Mouse (Mus musculus) spleen, adult 10 weeks (tissue): ENCODE results near the gene Csrp1. TPM values are rescaled to one million over a fixed set of nuclear protein-coding genes. Genes with fewer than 3 reads are reported as not detected.

Experiments used
- polyA plus RNA-seq: library from polyadenylated mRNA; stranded (reverse); fragments of 350-450 nt; fragmentation: Illumina TruSeq; extraction: RNeasy Lipid Tissue Mini Kit (QIAGEN cat#74804); gene quantifications from one replicate; pipeline ENCODE4 v1.2.3, GENCODE M21; 2015; ENCODE audit warnings: low replicate concordance; ENCODE audit not compliant: insufficient read depth

Gene Csrp1
- polyA plus RNA-seq: 198 TPM

DNA sequence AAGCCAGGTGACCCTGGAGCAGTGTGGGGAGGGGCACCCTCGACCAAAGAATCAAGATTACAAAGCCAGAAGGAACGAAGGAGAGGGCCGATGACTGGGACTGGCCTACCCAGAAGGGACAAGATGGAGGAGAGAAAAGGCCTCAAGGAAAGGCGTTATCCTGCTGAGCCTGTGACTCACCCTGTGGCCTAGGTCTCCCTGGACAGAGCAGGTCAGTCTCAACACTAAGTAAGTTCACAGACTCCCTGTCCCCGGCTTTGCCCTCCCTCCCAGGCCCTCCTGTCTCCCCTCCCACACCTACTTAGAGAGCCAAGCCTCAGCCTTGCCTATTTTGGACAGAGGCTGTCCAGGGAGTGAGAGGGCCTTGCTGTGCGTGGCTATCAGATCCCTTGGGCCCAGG lies at the start of gene Csrp1:
Gene Csrp1 (plus strand): TSS at position 79 of the 400 bp plus-strand sequence.

DNA sequence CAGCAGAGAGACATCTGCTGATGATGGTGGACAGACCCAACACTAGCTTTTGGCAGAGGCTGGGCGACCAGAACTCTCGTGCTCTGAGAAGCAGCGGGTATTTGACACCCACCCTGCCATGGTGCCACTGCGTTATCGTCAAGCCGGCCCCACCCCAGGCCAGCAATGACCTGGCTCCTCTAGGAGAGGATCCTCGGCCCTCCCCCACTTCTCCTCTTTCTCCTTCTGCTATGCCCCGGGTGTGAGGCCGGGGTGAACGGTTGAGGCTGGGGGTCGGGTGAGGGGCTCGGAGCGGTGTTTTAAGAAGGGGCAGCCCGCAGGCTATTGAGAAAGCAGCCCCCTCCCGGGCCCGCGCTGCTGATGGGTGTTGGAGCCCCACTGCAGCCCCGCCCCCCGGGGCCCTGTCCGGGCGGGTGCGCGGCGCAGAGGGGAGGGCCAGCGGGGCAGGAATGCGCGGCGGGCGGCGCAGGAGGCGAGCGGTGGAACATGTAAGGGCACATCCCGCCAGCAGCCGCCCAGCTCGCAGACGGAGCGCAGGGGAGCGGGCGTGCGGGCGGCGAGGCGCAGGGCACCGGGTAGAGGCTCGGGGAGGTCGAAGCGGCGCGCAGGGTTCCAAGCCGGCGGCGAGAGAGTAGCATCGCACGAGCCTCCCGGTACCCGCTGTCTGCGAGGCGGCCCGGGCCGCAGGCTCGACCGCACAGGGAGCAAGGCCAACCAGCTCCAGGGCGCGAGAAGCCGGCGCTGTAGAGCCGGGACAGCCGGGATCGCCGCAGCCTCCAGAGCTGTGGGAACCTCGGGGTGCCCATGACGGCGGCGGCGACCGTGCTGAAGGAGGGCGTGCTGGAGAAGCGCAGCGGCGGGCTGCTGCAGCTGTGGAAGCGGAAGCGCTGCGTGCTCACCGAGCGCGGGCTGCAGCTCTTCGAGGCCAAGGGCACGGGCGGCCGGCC lies 46.1 kb downstream of the Csrp1 start, which contains the start of gene Phlda3:
Gene Phlda3 (plus strand): TSS at position 475 of the 947 bp plus-strand sequence.

GRCm38 (mm10) chr1:135778780-135779535 lies 59.1 kb downstream of the Csrp1 start, which contains the start of gene Tnni1:
Gene Tnni1, plus strand, starts transcription at chr1:135779434.

Other genes with a start within 250 kb of the Csrp1 start
- gene Nav1, start 112.8 kb upstream of the Csrp1 start, polyA plus RNA-seq: 31.0 TPM
- gene Phlda3, start 46.1 kb downstream of the Csrp1 start, polyA plus RNA-seq: 6.0 TPM
- gene Tnni1, start 59.4 kb downstream of the Csrp1 start, polyA plus RNA-seq: 0.66 TPM
- gene Lad1, start 98.5 kb downstream of the Csrp1 start, polyA plus RNA-seq: 1.8 TPM
- gene Tnnt2, start 116.3 kb downstream of the Csrp1 start, polyA plus RNA-seq: 3.7 TPM
- not detected for gene Pkp1, start 199.1 kb downstream of the Csrp1 start, polyA plus RNA-seq